Mouse (Mus musculus): ENCODE data around the gene Cacna1d. TPM values are rescaled to one million over a fixed set of nuclear protein-coding genes. Genes with fewer than 3 reads are reported as not detected.

Gene Cacna1d
- 2.2 TPM in 2 replicates for polyA plus RNA-seq (2015; fragmentation: Nextera tagmentation; extraction: Ambion mirVana)

DNA sequence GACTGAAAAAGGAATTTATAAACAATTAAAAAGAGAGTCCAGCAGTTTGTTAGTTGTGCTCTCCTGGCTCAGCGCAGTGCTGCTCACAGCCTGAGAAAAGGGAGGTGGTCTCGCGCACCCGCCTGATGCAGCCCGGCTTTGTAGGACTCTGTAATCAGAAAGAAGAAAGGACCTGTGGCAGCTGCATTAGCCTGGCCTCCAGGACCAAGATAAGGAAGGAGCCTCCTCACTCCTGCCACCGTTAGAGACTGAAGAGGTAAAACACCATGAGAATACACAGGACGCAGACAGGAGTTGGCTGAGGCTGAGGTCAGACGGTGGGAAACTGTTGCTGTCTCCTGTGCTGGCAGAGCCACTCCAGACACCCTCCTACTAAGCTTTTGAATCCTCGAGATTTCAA lies at the start of gene Cacna1d:
Cacna1d (minus strand) TSS at position 114 of the 400 bp plus-strand sequence.
- Histone ChIP-seq H3K4me2 (replicated peaks; ENCODE audit: low read depth) (no peak within 1 kb of the TSS), H3K4me3 (ENCODE audit: low read depth, low read length) (no peak within 1 kb of the TSS), H3K36me3 (ENCODE audit: control insufficient read depth, insufficient read depth, low read length) (peaks cover 6% of the 10 kb centered on the region; the same call in 1 of the 2 replicates), H3K27me3 (ENCODE audit: control insufficient read depth, insufficient read depth, low read length) (no peaks in the 10 kb centered on the region), H3K4me1 (replicated peaks; ENCODE audit: control insufficient read depth, insufficient read depth) (no peaks in the 10 kb centered on the region), H3K9ac (ENCODE audit: low read length) (no peak within 1 kb of the TSS), H3K9me3 (ENCODE audit: control insufficient read depth, low read length) (no peaks in the 10 kb centered on the region), H3K27ac (replicated peaks) (no peak within 1 kb of the TSS)
- WGBS = 60% methylated on average over 9 of the region's 9 CpGs
- TF ChIP-seq EP300 (optimal IDR thresholded peaks at IDR 0.05) = no peak
- ATAC-seq (ENCODE audit: low FRiP score, low TSS enrichment) = no peak
- DNase-seq (ENCODE audit: low spot score) = no peak

DNA sequence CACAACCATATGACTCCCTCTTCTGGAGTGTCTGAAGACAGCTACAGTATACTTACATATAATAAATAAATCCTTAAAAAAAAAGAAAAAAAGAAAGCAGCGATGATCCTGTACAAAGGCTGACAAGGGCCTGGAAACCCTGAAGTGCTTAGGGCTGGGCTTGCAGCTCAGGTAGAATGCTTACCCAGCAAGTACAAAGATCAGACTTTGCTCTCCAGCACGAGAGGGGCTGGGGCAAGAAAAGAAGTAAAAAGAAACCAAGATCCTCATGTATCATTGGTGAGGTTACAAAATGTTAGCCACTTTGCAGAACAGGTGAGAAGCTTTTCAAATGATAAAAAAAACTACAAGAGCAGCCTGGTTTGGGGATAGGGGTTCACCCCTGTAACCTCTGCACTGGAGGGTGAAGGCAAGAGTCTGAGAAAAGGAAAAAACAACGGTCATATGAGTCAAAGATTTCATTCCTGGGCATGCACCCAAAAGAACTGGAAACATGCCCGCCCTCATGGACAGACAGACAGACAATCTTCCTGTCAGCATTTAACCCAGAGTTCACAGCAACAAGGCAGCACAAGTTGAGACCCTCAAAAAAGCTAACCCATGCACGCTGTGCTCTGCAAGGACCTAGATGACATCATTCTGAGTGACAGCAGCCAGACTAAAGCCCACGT lies 42.7 kb upstream of the Cacna1d start:
- ATAC-seq (ENCODE audit: low FRiP score, low TSS enrichment) (no peak), DNase-seq (ENCODE audit: low spot score) (no peak)
- no peak for TF ChIP-seq EP300 (optimal IDR thresholded peaks at IDR 0.05)
- no peak for TF ChIP-seq CTCF (IDR thresholded peaks at IDR 0.05; ENCODE audit: low read depth)
- H3K27me3 ChIP-seq (ENCODE audit: control insufficient read depth, insufficient read depth, low read length) = no peaks in the 10 kb centered on the region
- H3K36me3 ChIP-seq (ENCODE audit: control insufficient read depth, insufficient read depth, low read length) = no peaks in the 10 kb centered on the region
- H3K4me1 ChIP-seq (replicated peaks; ENCODE audit: control insufficient read depth, insufficient read depth) = no peaks in the 10 kb centered on the region
- H3K9me3 ChIP-seq (ENCODE audit: control insufficient read depth, low read length) = no peaks in the 10 kb centered on the region
- no peak overlapping the region for H3K4me2 ChIP-seq (replicated peaks; ENCODE audit: low read depth)
- no peak overlapping the region for H3K9ac ChIP-seq (ENCODE audit: low read length)
- no peak overlapping the region for H3K4me3 ChIP-seq (ENCODE audit: low read depth, low read length)
- H3K27ac ChIP-seq (replicated peaks) = no peak overlapping the region
- WGBS = 65% methylated on average over 6 of the region's 6 CpGs

DNA sequence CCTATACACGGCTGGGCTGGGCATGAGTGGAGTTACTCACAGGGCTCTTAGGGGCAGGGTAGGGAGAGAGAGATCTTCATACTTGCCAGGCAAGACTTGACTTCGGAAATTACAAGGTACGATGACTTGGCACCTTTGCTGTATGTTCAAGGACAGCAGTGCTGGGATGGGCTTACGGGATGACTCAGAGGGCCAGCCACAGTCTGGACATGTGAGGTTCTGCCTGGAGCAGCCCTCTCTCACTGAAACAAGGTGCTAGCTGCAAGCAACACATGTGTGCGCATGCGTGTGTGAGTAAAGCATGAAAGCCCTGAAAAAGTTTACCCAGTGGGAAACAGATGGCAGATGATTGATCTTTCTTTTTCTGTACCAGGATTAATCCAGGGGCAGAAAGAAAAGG lies 40.6 kb upstream of the Cacna1d start:
- H3K4me1 ChIP-seq (replicated peaks; ENCODE audit: control insufficient read depth, insufficient read depth) = no peaks in the 10 kb centered on the region
- H3K9ac ChIP-seq (ENCODE audit: low read length) = no peak overlapping the region
- TF ChIP-seq CTCF (IDR thresholded peaks at IDR 0.05; ENCODE audit: low read depth) (no peak), EP300 (optimal IDR thresholded peaks at IDR 0.05) (no peak)
- peak overlapping the region; percentile 25; the same call in 1 of the 2 replicates for H3K27ac ChIP-seq (replicated peaks)
- H3K4me2 ChIP-seq (replicated peaks; ENCODE audit: low read depth) = no peak overlapping the region
- no peaks in the 10 kb centered on the region for H3K27me3 ChIP-seq (ENCODE audit: control insufficient read depth, insufficient read depth, low read length)
- WGBS = 70% methylated on average over 6 of the region's 6 CpGs
- no peak overlapping the region for H3K4me3 ChIP-seq (ENCODE audit: low read depth, low read length)
- no peak for DNase-seq (ENCODE audit: low spot score)
- ATAC-seq (ENCODE audit: low FRiP score, low TSS enrichment) = peak; percentile 70
- peaks cover 4% of the 10 kb centered on the region; the same call in 1 of the 2 replicates for H3K36me3 ChIP-seq (ENCODE audit: control insufficient read depth, insufficient read depth, low read length)
- no peaks in the 10 kb centered on the region for H3K9me3 ChIP-seq (ENCODE audit: control insufficient read depth, low read length)

DNA sequence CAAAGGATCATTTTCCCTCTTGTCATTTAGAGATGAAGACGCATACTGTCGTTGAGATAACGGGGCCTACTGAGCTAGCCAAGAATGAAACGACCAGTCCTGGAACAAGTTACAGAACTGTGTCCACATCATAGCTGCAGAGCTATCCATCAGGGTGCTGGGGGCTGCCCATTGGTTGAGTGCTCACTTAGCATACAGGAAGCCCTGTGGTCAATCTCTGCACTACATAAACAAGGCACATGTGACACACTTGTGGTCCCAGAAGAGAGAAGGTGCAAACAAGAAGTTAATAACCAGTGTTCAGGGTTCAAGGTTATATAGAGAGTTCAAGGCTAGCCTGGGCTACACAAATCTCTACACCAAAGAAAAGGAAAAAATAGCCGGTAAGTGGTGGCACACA lies 40.2 kb upstream of the Cacna1d start:
- Histone ChIP-seq H3K27ac (replicated peaks) (peak overlapping the region; percentile 25; the same call in 1 of the 2 replicates), H3K4me2 (replicated peaks; ENCODE audit: low read depth) (no peak overlapping the region), H3K27me3 (ENCODE audit: control insufficient read depth, insufficient read depth, low read length) (no peaks in the 10 kb centered on the region), H3K4me3 (ENCODE audit: low read depth, low read length) (no peak overlapping the region), H3K9me3 (ENCODE audit: control insufficient read depth, low read length) (no peaks in the 10 kb centered on the region), H3K9ac (ENCODE audit: low read length) (no peak overlapping the region), H3K36me3 (ENCODE audit: control insufficient read depth, insufficient read depth, low read length) (peaks cover 4% of the 10 kb centered on the region), H3K4me1 (replicated peaks; ENCODE audit: control insufficient read depth, insufficient read depth) (no peaks in the 10 kb centered on the region)
- DNase-seq (ENCODE audit: low spot score) (no peak), ATAC-seq (ENCODE audit: low FRiP score, low TSS enrichment) (0 out of 2 replicates have a peak, but pooled peaks have one; percentile 22)
- TF ChIP-seq CTCF (IDR thresholded peaks at IDR 0.05; ENCODE audit: low read depth) (no peak), EP300 (optimal IDR thresholded peaks at IDR 0.05) (no peak)
- WGBS = 81% methylated on average over 5 of the region's 5 CpGs

DNA sequence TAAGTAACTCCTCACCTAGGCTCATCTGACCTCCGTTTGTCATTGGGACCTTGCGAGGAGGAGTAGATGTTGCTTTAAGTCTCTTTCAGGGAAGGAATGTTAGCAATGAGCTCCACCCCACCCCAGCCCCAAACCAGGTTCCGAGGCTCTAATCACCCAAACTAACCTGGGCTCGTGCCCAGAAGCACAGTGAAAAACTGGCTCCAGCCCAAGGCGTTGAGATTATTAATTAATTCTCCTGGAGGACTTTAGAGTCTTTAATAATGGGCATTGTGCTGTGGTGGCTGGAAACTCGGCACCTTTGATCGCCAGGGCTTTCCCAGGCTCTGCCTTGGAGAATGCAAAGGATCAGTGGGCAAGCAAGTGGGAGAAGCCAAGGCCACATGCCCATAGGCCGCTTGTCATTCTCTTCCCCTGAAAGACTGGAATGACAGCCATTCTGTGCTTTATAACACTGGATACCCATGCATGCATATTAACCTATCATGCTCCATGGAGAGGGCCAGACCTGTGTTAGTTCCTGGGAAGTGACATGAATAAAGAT lies 39.5 kb upstream of the Cacna1d start:
- no peaks in the 10 kb centered on the region for H3K9me3 ChIP-seq (ENCODE audit: control insufficient read depth, low read length)
- H3K27me3 ChIP-seq (ENCODE audit: control insufficient read depth, insufficient read depth, low read length) = no peaks in the 10 kb centered on the region
- no peak overlapping the region for H3K4me3 ChIP-seq (ENCODE audit: low read depth, low read length)
- TF ChIP-seq EP300 (optimal IDR thresholded peaks at IDR 0.05) (no peak), CTCF (IDR thresholded peaks at IDR 0.05; ENCODE audit: low read depth) (no peak)
- ATAC-seq (ENCODE audit: low FRiP score, low TSS enrichment) = peak; percentile 18; the same call in 1 of the 2 replicates
- peak; percentile 52 for DNase-seq (ENCODE audit: low spot score)
- peaks cover 8% of the 10 kb centered on the region for H3K36me3 ChIP-seq (ENCODE audit: control insufficient read depth, insufficient read depth, low read length)
- no peak overlapping the region; the same call in 1 of the 2 replicates for H3K4me2 ChIP-seq (replicated peaks; ENCODE audit: low read depth)
- H3K9ac ChIP-seq (ENCODE audit: low read length) = no peak overlapping the region
- peak overlapping the region; percentile 40; the same call in 1 of the 2 replicates for H3K27ac ChIP-seq (replicated peaks)
- H3K4me1 ChIP-seq (replicated peaks; ENCODE audit: control insufficient read depth, insufficient read depth) = no peaks in the 10 kb centered on the region
- WGBS = 42% methylated on average over 8 of the region's 8 CpGs

DNA sequence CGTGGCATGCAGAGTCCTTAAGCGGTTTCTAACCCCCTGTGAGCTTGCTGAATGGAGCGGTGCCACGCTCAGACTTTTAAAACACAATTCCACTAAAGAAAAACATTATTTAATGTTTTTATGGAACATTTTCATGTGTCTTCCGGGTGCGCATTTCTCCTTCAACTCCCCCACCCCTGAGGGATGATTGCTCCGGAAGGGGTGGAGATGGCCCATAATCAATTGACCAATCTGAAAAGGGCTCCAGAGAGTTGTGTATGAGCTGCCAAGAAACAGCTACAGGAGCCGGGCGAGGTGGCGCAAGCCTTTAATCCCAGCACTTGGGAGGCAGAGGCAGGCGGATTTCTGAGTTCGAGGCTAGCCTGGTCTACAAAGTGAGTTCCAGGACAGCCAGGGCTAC lies 38.2 kb upstream of the Cacna1d start:
- 91% methylated on average over 12 of the region's 12 CpGs for WGBS
- Histone ChIP-seq H3K36me3 (ENCODE audit: control insufficient read depth, insufficient read depth, low read length) (peaks cover 13% of the 10 kb centered on the region), H3K9me3 (ENCODE audit: control insufficient read depth, low read length) (no peaks in the 10 kb centered on the region), H3K4me3 (ENCODE audit: low read depth, low read length) (no peak overlapping the region), H3K9ac (ENCODE audit: low read length) (no peak overlapping the region), H3K27ac (replicated peaks) (no peak overlapping the region), H3K4me1 (replicated peaks; ENCODE audit: control insufficient read depth, insufficient read depth) (no peaks in the 10 kb centered on the region), H3K27me3 (ENCODE audit: control insufficient read depth, insufficient read depth, low read length) (no peaks in the 10 kb centered on the region), H3K4me2 (replicated peaks; ENCODE audit: low read depth) (no peak overlapping the region)
- DNase-seq (ENCODE audit: low spot score) = no peak
- TF ChIP-seq CTCF (IDR thresholded peaks at IDR 0.05; ENCODE audit: low read depth) = no peak
- no peak for TF ChIP-seq EP300 (optimal IDR thresholded peaks at IDR 0.05)
- no peak for ATAC-seq (ENCODE audit: low FRiP score, low TSS enrichment)

All from stomach, postnatal 0 days (tissue).